Mouse (Mus musculus) embryo, embryonic 9.5 days (tissue): ENCODE measurements around the gene Olfr10.
"Not testable (repeated sequence)": the region's sequence is repeated elsewhere in the genome, so short reads cannot be mapped to it uniquely, and the experiment has no call there.

ENCODE experiments used
- DNase-seq: peaks from one replicate; pipeline ENCODE4 v3.0.0-alpha.2; 2017; ENCODE audit errors: extremely low spot score

Gene Olfr10

DNA sequence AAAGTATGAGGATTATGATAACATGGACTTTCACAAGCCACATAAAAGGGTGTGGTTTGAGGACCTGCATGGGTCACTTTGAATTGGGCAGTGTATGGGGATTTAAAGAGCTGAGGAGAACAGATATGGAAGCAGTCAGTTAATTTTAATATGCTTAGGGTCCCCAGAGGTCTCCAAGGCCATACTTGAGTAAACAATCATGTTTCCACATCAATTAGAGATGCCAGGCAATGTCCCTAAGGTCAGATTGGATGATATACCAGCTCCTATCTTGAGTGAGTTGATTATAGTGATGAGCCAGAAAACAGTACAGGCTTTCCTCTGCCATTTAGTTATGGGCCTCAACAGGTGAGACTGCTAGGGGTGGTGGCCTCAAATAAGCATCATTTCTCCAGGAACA lies at the start of gene Olfr10:
Olfr10 (plus strand) TSS at position 301 of the 400 bp plus-strand sequence.
- no peak for DNase-seq

DNA sequence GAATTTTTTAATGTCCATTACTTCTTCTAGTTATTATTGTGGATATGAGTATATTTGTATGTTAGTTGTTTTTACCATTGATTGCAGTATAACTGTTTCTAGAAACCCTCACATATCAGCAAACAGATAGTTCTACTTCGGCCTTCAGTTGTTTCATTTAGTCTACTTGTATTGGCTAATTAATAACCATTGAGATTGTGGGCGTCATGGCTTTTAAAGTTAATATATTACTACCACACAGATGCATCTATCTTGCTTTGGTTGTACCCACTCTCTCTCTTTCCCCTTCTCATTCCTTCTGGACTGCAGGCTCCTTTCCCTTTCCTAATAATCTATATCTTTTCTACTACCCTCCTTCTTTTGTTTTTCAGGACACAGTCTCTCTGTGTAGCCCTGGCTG lies 45.2 kb upstream of the Olfr10 start:
- no peak for DNase-seq

DNA sequence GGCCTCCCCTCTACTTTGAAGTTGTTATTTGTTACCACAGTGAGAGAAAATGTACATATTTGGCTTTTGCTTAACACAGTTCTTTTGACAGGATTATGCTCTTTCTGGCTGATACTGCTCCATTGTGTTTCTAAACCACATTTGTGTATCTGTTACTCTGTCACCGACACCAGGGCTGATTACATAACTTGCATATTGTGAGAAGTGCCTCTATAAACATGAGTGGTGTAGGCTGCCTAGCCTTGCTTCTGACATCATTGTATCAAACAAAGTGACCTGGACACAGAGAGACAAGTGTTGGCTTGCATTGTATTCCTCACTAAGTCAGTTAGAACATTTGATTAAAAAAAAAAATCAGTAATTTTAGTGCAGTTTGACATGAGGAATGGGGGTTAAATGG lies 44.7 kb upstream of the Olfr10 start:
- no peak for DNase-seq

DNA sequence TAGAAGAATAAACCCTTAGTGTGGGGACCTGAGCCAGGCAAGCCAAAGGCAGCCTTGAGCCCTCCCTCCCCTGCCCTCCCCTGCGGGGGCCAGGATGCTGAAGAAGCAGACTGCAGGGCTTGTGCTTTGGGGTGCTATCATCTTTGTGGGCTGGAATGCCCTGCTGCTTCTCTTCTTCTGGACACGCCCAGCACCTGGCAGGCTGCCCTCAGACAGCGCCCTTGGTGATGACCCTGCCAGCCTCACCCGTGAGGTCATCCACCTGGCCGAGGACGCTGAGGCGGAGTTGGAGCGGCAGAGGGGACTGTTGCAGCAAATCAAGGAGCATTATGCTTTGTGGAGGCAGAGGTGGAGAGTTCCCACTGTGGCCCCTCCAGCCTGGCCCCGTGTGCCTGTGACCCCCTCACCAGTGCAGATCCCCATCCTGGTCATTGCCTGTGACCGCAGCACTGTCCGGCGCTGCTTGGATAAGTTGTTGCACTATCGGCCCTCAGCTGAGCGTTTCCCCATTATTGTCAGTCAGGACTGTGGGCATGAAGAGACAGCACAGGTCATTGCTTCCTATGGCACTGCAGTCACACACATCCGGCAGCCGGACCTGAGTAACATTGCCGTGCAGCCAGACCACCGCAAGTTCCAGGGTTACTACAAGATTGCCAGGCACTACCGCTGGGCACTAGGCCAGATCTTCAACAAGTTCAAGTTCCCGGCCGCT lies 43.8 kb upstream of the Olfr10 start:
- DNase-seq, result no peak

GRCm38 (mm10) chr11:49261313-49261855 lies 43.2 kb upstream of the Olfr10 start:
- DNase-seq, result no peak

GRCm38 (mm10) chr11:49262286-49262685 lies 42.3 kb upstream of the Olfr10 start:
- DNase-seq, result no peak

DNA sequence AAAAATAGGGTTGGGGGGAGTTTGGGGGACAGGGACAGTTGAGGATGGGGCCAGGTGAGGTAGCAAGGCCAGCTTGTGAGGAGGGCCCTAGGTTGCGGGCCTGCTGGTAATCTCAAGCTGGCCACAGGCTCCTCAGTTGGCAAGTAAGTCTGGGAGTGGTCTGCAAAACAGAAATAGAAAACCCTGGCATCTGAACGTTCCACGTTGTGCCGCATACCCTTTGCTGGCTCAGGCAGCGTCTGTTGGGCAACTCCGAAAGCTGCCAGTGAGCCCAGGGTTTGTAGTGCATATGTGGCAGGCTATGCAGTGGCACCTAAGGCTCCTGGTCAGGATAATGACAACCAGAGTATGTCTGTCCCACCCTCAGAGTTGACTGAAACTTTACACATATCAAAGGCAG lies 41.4 kb upstream of the Olfr10 start:
- DNase-seq, result no peak

GRCm38 (mm10) chr11:49264081-49264480 lies 40.5 kb upstream of the Olfr10 start:
- no peak for DNase-seq

GRCm38 (mm10) chr11:49264622-49265021 lies 39.9 kb upstream of the Olfr10 start:
- no peak for DNase-seq

- no peak for DNase-seq
Observed at GRCm38 (mm10) chr11:49265101-49265500, 39.4 kb upstream of the Olfr10 start.

- DNase-seq, result no peak
Observed at GRCm38 (mm10) chr11:49266671-49267070, 37.9 kb upstream of the Olfr10 start.

GRCm38 (mm10) chr11:49267316-49267715 lies 37.2 kb upstream of the Olfr10 start:
- DNase-seq, result no peak

- no peak for DNase-seq
Observed at GRCm38 (mm10) chr11:49267970-49268579, 36.5 kb upstream of the Olfr10 start.

DNA sequence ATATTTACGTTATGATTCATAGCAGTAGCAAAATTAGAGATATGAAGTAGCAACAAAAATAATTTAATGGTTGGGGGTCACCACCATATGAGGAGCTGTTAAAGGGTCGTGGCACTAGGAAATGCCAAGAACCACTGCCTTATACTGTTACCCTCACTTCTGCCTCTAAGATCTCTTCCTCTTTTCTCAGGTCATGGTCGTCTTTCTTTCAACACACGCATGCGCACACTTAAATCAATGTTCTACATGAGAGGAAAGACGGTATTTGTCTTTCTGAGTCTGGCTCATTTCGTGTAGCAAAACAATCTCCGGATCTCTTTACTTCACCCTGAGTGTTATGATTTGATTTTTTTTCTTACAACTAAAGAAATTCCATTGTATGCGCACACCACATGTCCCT lies 34.8 kb upstream of the Olfr10 start:
- DNase-seq, result no peak

- no peak for DNase-seq
Observed at GRCm38 (mm10) chr11:49270368-49270767, 34.2 kb upstream of the Olfr10 start.

- DNase-seq, result peak; percentile 61
Observed at GRCm38 (mm10) chr11:49271334-49271733, 33.2 kb upstream of the Olfr10 start.

- DNase-seq, result no peak
Observed at GRCm38 (mm10) chr11:49273834-49274519, 30.6 kb upstream of the Olfr10 start.

GRCm38 (mm10) chr11:49278222-49278621 lies 26.3 kb upstream of the Olfr10 start, which contains the start of gene Olfr1393:
TSS of gene Olfr1393 (plus strand) at chr11:49278304.
- no peak for DNase-seq

GRCm38 (mm10) chr11:49284982-49285381 lies 19.6 kb upstream of the Olfr10 start, which contains the start of gene Olfr1392:
TSS of gene Olfr1392 (plus strand) at chr11:49285282.
- DNase-seq, result not testable (repeated sequence)

GRCm38 (mm10) chr11:49287251-49287650 lies 17.3 kb upstream of the Olfr10 start:
- no peak for DNase-seq

- DNase-seq, result no peak
Observed at GRCm38 (mm10) chr11:49292777-49293176, 11.8 kb upstream of the Olfr10 start.

GRCm38 (mm10) chr11:49308547-49308946 lies 4.0 kb downstream of the Olfr10 start:
- DNase-seq, result not testable (repeated sequence)
